Mouse (Mus musculus): ENCODE measurements around the gene Methig1. TPM values are rescaled to one million over a fixed set of nuclear protein-coding genes. Genes with fewer than 3 reads are reported as not detected.

Gene Methig1
- polyA plus RNA-seq (2012; ENCODE audit: low replicate concordance), result not detected in 2 replicates

DNA sequence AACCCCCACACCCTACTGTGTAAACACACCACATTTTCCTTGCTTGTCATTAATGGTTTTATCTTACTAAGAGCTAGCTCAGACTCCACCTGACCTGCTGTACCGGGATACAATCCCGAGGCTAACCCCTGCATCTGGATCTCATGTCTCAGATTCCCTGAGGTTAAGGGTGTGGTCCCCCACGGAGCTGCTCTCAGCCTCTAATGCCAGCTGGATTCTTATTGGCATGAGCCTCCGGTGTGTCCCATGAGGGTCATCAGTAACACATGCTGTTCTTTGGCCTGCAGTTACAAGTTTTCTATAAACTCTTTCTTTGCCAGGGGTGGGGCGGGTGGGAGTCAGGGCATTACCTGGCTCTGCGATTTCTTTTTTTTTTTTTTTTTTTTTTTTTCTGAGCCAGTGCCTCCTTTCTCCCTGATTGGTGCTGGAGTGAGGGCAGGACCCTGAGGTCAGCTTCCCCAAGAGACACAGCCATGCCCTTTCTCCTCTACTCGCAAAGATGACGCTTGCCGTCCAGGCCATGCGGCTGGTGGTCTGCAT, at the start of gene Methig1, which contains the start of gene Mettl7a2:
TSS of gene Methig1 (plus strand) at position 439 of the 540 bp plus-strand sequence.
TSS of gene Mettl7a2 (plus strand) at position 490 of the 540 bp plus-strand sequence.

DNA sequence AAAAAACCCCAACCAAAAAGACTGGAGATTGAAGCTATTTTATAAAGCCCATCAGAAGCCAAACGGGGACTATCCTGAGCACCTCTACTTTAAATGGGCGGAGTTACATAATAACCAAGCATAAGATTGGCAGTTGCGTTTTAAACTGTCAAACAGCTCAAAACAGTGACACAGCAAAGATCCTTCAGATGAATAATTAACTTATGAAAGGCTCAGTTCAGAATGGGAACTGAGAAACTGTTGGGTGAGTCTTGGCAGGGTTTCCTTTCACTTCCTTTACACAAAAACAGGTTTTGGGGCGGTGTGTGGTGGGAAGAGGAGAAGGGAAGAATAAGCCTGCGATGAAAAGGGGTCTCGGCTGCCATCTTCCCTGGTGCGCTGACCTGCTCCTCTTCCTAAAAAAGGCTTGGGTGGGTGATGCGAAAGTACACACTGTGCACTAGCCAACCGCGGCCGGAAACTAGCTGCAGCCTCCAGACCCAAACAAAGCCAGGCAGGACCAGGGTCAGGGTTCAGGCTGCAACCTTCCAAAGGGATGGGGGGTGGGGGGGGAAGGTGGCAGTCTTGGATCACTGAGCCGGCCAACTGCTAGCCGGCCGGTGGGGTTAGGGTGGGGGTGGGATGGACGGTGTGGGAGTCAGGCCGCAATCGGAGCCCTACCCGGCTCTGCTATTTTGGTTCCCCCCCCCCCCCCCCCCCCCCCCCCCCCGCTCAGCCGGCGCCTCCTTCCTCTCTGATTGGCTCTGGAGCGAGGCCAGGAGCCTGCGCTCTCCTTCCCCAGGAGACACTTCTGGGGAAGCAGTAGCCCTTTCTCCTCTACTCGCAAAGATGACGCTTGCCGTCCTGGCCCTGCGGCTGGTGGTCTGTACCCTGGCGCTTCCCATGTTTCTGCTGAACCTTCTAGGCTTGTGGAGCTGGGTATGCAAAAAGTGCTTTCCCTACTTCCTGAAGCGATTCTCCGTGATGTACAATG, 48.6 kb upstream of the Methig1 start, which contains the start of gene Mettl7a1:
TSS of gene Mettl7a1 (plus strand) at position 122 of the 973 bp plus-strand sequence.

DNA sequence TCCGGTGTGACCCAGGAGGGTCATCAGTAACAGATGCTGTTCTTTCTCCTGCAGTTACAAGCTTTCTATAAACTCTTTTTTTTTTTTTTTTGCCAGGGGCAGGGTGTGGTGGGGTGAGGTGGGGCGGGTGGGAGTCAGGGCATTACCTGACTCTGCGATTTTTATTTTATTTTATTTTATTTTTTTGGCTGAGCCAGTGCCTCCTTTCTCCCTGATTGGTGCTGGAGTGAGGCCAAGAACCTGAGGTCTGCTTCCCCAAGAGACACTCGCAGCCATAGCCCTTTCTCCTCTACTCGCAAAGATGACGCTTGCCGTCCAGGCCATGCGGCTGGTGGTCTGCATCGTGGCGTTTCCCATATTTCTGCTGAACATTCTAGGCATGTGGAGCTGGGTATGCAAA, 18.3 kb upstream of the Methig1 start, which contains the start of gene Mettl7a3:
TSS of gene Mettl7a3 (plus strand) at position 301 of the 400 bp plus-strand sequence.

DNA sequence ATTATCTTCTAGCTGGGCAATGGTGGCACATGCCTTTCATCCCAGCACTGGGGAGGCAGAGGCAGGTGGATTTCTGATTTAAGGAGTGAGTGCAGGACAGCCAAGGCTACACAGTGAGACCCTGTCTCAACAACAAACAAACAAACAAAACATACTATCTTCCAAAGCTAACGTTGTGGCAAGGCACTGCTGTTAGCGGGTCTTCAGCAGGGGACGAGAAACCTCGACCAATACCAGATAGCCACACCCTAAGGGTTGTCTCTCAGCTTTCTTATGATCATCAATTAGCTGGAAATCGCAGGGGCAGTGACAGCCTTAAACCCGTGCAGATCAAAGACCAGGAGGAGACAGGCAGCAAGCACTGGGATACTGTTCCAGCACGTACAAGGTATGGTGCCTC, 11.3 kb downstream of the Methig1 start, which contains the start of gene Higd1c:
TSS of gene Higd1c (plus strand) at position 301 of the 400 bp plus-strand sequence.

DNA sequence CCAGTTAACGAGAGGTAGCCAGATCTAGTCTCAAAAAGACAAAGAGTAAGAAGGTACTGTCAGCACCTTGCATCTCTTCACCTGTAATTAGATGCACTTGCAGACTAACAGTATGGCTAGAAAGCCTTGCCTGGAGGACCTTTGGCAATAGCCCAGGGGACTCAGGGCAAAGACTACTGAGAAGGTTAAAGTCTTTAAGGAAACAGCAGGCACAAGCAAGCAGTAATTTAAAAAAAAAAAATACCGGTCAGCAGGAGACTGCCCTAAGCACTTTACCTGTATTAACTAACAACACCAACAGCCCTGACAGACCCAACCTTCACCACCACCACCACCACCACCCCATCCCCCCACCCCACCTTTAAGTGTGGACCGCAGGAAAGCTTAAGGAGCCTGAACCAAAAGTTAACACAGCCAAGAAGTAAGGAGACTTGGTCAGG, 68.8 kb downstream of the Methig1 start, which contains the start of gene Gm5475:
TSS of gene Gm5475 (plus strand) at position 390 of the 440 bp plus-strand sequence.

DNA sequence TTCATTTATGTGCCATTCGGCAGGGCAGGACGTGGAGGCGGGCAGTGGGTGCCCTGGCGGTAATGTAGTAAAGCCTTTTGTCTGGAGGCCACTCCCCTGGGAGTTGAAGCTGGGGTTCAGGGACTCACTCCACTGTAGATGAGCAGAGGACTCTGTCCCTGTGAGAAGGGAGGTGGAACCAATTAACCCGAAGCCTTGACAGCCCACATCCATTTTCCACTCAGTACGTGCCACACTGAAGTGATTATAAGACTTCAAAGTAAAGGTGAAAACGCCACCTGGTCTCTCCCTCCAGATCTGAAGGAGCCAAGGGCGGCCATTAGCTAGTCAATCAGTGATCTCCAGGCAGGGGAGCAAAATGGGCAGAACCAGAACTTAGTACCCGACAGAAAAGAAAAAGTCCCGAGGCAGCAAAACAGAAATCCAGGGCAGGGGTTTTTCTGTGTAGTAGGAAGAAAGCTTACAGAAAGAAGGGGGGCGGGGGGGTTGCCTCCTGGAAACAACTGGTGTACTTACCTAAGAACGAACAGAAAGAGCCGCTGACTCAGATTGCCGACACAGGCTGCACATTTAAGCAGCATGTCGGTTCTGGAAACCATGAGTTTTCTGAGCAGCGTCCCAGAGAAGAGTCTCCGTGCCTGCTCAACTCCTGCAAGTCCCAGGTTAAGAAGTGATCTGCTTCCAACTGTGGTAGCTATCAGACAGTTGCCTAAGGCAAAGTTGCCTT, 71.6 kb downstream of the Methig1 start, which contains the start of gene Slc11a2:
TSS of gene Slc11a2 (minus strand) at position 677 of the 727 bp plus-strand sequence.

Other genes with a start within 250 kb of the Methig1 start
- 32.7 and 55.2 TPM in 2 replicates for gene Atf1, start 125.3 kb upstream of the Methig1 start, polyA plus RNA-seq (2012; ENCODE audit: low replicate concordance)
- not detected in 2 replicates for gene Tmprss12, start 72.3 kb upstream of the Methig1 start, polyA plus RNA-seq (2012; ENCODE audit: low replicate concordance)
- 31.8 and 54.7 TPM in 2 replicates for gene Mettl7a1, start 49.0 kb upstream of the Methig1 start, polyA plus RNA-seq (2012; ENCODE audit: low replicate concordance)
- gene Mettl7a3, start 18.2 kb upstream of the Methig1 start, polyA plus RNA-seq (2012; ENCODE audit: low replicate concordance), result not detected in 2 replicates
- not detected in 2 replicates for gene Mettl7a2, start 51 bp downstream of the Methig1 start, polyA plus RNA-seq (2012; ENCODE audit: low replicate concordance)
- gene Higd1c, start 11.4 kb downstream of the Methig1 start, polyA plus RNA-seq (2012; ENCODE audit: low replicate concordance), result not detected in 2 replicates
- gene Gm5475, start 69.0 kb downstream of the Methig1 start, polyA plus RNA-seq (2012; ENCODE audit: low replicate concordance), result 0.05 TPM in 1 of 2 replicates, not detected in the other
- gene Slc11a2, start 71.9 kb downstream of the Methig1 start, polyA plus RNA-seq (2012; ENCODE audit: low replicate concordance), result 2.2 and 3.5 TPM in 2 replicates
- 13.1 and 38.6 TPM in 2 replicates for gene Letmd1, start 115.9 kb downstream of the Methig1 start, polyA plus RNA-seq (2012; ENCODE audit: low replicate concordance)
- 1.7 and 2.5 TPM in 2 replicates for gene Csrnp2, start 142.3 kb downstream of the Methig1 start, polyA plus RNA-seq (2012; ENCODE audit: low replicate concordance)
- 3.1 and 3.6 TPM in 2 replicates for gene Tfcp2, start 198.9 kb downstream of the Methig1 start, polyA plus RNA-seq (2012; ENCODE audit: low replicate concordance)
- gene Pou6f1, start 246.8 kb downstream of the Methig1 start, polyA plus RNA-seq (2012; ENCODE audit: low replicate concordance), result 86.9 and 151 TPM in 2 replicates

Measured in hematopoietic multipotent progenitor cell, adult 10-12 weeks (in vitro differentiated cells).